Mouse (Mus musculus) forebrain, embryonic 16.5 days (tissue): Measurements from ENCODE around the gene Celf2. TPM values are rescaled to one million over a fixed set of nuclear protein-coding genes. Genes with fewer than 3 reads are reported as not detected.

Source experiments
- ATAC-seq: fragments of 200-750 bp; cut with Nextera tagmentation; 2 replicates; pipeline ENCODE4 v1.8.0; 2017; ENCODE audit warnings: mild to moderate bottlenecking, moderate library complexity
- H3K27ac ChIP-seq: fragments of 300-500 bp; sonication (generic); 2 replicates; pipeline ENCODE4 v1.5.1; 2014; ENCODE audit warnings: low read length, control low read depth
- H3K27me3 ChIP-seq: fragments of 300-500 bp; sonication (generic); replicated peaks from 2 replicates; pipeline ENCODE4 v1.6.1; 2014; ENCODE audit warnings: low read length; ENCODE audit not compliant: control insufficient read depth, insufficient read depth
- H3K36me3 ChIP-seq: fragments of 300-500 bp; sonication (generic); 2 replicates; pipeline ENCODE4 v1.6.1; 2014; ENCODE audit not compliant: control insufficient read depth, insufficient read depth
- H3K4me1 ChIP-seq: fragments of 300-500 bp; sonication (generic); replicated peaks from 2 replicates; pipeline ENCODE4 v1.6.1; 2014; ENCODE audit warnings: low read length; ENCODE audit not compliant: control insufficient read depth, insufficient read depth
- H3K4me2 ChIP-seq: fragments of 300-500 bp; sonication (generic); 2 replicates; pipeline ENCODE4 v1.6.1; 2014; ENCODE audit warnings: mild to moderate bottlenecking, low read length, control low read depth
- H3K4me3 ChIP-seq: fragments of 300-500 bp; sonication (generic); replicated peaks from 2 replicates; pipeline ENCODE4 v1.5.1; 2014; ENCODE audit warnings: mild to moderate bottlenecking, low read length, control low read depth
- H3K9ac ChIP-seq: fragments of 300-500 bp; sonication (generic); replicated peaks from 2 replicates; pipeline ENCODE4 v1.6.1; 2014; ENCODE audit warnings: low read depth, low read length, control low read depth
- H3K9me3 ChIP-seq: fragments of 300-500 bp; sonication (generic); 2 replicates; pipeline ENCODE4 v1.6.1; 2016; ENCODE audit warnings: low read length; ENCODE audit not compliant: control insufficient read depth
- WGBS: fragments of 180-500 bp; shearing (Covaris S2); extraction: QIAGEN DNeasy Blood & Tissue Kit; methylation state at CpG from one replicate; pipeline ENCODE4 v1.1.7; 2014; 5-methylcytosine and 5-hydroxymethylcytosine counted together
- polyA plus RNA-seq: library from polyadenylated mRNA; unstranded; fragments of >200 nt; fragmentation: Nextera tagmentation; extraction: Ambion mirVana; gene quantifications from 2 replicates; pipeline ENCODE4 v1.2.1, GENCODE M21; 2015

Gene Celf2
- polyA plus RNA-seq, 1 experiment from 2014 or later = 348 TPM

DNA sequence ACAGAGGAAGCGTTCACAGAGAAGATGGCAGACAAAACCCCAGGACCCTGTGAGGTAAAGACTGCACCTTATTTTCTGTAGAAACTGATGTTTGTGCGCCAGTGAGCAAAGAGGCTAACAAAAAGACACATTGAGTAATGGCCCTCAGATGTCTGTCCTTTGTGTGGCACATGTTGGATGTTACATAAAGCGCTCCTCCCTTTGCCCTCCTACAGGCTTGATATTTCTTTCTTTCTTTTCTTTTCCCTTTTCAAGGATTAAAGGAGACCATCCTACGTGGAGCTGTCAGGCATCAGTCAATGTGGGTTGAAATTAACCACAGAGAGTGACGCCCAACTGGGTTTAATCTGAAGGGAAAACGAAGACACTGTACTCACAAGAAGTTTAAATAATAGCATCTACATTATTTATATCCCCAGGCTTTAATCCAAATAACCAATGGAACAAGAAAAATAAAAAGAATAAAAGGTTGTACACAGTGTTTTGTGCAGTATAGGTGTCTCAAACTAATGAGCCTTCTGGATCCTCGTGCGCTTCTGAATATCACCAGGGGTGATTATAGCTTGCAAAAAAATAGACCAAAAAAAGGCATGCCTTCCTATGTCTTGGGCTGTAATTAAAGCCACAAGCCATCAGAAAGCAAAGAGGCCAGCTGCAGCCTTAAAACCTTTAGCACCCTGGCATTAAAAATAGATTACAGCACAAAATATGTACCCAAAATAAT lies 21.3 kb upstream of the Celf2 start:
- Histone ChIP-seq H3K27ac (peak overlapping the region; percentile 37; the same call in 1 of the 2 replicates), H3K4me1 (peaks cover 7% of the 10 kb centered on the region), H3K9me3 (no peaks in the 10 kb centered on the region), H3K4me2 (no peak overlapping the region), H3K4me3 (no peak overlapping the region), H3K9ac (0 out of 2 replicates have a peak overlapping the region, but pooled peaks have one; percentile 17), H3K27me3 (no peaks in the 10 kb centered on the region), H3K36me3 (no peaks in the 10 kb centered on the region)
- 17% methylated on average over 8 of the region's 8 CpGs for WGBS
- ATAC-seq = peak; percentile 74

DNA sequence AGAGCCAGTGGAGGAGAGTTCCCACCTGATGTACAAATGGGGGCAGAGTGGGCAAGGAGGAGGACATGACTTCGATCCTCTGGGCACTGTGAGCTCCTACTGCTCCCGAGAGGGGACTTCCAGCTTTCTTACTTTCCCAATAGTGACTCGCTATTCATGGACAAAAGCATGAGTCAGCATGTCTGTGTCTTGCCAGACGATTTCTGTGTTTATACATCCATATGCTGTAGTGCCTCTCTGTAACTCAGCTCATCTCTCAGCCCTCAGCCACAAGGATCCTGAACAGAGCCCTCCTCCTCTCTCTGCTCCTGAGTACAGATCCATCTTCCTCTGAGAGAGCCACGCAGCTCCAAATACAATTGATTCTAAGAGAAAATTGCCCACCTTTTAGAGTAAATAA lies 20.3 kb upstream of the Celf2 start:
- ATAC-seq = peak; percentile 45; the same call in 1 of the 2 replicates
- Histone ChIP-seq H3K36me3 (no peaks in the 10 kb centered on the region), H3K9me3 (no peaks in the 10 kb centered on the region), H3K27me3 (no peaks in the 10 kb centered on the region), H3K4me3 (no peak overlapping the region), H3K4me1 (peaks cover 7% of the 10 kb centered on the region), H3K4me2 (no peak overlapping the region), H3K9ac (no peak overlapping the region), H3K27ac (peak overlapping the region; percentile 12; the same call in 1 of the 2 replicates)
- WGBS = 39% methylated on average over 5 of the region's 5 CpGs

DNA sequence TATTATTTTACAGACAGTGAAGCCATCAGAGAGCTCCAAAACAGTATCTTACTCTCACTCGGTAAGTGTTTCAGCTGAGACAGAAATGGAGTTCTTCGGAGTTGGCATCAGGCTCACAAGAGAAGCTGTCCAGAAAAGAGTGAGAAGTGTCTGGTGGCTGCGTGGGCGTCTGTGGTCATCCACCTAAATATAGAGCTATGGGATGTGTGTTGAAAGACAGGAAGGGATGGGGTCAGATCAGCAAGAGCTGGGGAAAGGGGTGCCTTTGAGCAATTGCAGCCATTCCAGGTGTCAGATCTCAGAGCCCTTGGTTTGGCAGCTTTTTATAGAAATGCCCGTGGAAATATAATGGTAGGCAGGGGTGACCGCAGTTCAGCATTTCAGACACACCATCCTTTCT lies 17.3 kb upstream of the Celf2 start:
- ATAC-seq = no peak
- no peaks in the 10 kb centered on the region for H3K9me3 ChIP-seq
- no peaks in the 10 kb centered on the region for H3K36me3 ChIP-seq
- no peak overlapping the region for H3K9ac ChIP-seq
- peaks cover 7% of the 10 kb centered on the region for H3K4me1 ChIP-seq
- WGBS = 46% methylated on average over 6 of the region's 6 CpGs
- H3K27ac ChIP-seq = no peak overlapping the region
- no peaks in the 10 kb centered on the region for H3K27me3 ChIP-seq
- H3K4me2 ChIP-seq = no peak overlapping the region
- H3K4me3 ChIP-seq = no peak overlapping the region

DNA sequence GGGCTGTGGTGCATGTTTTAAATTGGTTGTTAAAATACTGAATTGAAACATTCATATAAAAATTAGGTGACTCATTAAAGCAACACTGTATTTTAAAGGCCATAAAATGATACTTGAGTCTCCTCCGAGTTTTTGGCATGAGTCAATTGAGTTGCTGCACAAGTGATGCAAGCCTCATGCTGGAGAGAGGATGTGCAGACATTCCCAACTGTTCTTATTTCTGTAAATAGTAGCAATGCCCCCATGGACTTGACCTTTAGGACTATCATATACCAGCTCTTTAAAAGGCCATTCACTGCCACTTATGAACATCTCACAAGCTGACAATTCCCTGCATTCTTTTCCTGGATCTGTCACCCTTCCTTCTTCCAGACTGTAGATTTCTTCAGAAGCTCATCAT lies 10.1 kb upstream of the Celf2 start:
- H3K4me3 ChIP-seq = no peak overlapping the region
- H3K27ac ChIP-seq = no peak overlapping the region
- H3K36me3 ChIP-seq = no peaks in the 10 kb centered on the region
- H3K9me3 ChIP-seq = no peaks in the 10 kb centered on the region
- 77% methylated on average over 1 of the region's 1 CpGs for WGBS
- H3K27me3 ChIP-seq = no peaks in the 10 kb centered on the region
- H3K9ac ChIP-seq = no peak overlapping the region
- no peak for ATAC-seq
- H3K4me1 ChIP-seq = no peaks in the 10 kb centered on the region
- H3K4me2 ChIP-seq = no peak overlapping the region

DNA sequence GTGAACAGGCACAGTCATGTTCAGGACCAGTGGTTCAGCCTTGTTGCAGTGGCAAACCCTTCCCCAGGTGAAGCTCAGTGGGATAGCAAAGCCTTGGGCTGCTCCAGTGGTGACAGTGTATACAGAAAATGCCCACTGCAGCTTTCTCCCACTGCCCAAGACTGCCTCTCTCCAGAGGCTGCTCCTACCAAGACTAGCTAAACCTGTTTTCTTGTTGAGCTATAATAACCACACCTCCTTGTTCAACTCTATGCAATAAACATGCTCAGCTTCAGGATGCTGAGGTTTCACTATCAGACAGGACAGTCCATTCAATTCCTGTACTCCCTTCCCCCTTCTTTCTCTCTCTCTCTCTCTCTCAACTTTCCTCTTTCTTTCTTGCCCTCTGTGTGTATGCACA lies 15.9 kb downstream of the Celf2 start:
- Histone ChIP-seq H3K9ac (no peak overlapping the region), H3K4me3 (no peak overlapping the region), H3K36me3 (no peaks in the 10 kb centered on the region), H3K9me3 (no peaks in the 10 kb centered on the region), H3K4me1 (no peaks in the 10 kb centered on the region), H3K27ac (no peak overlapping the region), H3K27me3 (no peaks in the 10 kb centered on the region), H3K4me2 (no peak overlapping the region)
- ATAC-seq = no peak

DNA sequence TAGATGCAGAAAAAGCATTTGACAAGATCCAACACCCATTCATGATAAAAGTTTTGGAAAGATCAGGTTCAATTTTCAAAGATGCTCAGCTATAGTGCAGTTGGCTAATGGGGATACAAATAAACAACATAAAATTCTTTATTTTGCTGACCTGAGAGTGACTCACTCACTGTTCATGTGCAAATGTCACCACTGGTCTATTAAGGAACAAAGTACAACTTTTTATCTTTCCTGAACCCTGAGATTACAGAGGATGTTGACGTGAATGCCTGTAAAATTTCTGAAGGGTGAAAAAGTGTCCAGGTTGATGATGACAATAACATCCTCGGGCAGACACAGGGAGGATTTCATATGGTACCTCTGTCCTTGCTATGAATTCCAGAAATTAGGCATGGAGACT lies 24.4 kb downstream of the Celf2 start:
- 84% methylated on average over 2 of the region's 2 CpGs for WGBS
- Histone ChIP-seq H3K27ac (no peak overlapping the region), H3K9ac (no peak overlapping the region), H3K4me1 (no peaks in the 10 kb centered on the region), H3K4me2 (no peak overlapping the region), H3K27me3 (no peaks in the 10 kb centered on the region), H3K4me3 (no peak overlapping the region), H3K36me3 (no peaks in the 10 kb centered on the region), H3K9me3 (no peaks in the 10 kb centered on the region)
- no peak for ATAC-seq

DNA sequence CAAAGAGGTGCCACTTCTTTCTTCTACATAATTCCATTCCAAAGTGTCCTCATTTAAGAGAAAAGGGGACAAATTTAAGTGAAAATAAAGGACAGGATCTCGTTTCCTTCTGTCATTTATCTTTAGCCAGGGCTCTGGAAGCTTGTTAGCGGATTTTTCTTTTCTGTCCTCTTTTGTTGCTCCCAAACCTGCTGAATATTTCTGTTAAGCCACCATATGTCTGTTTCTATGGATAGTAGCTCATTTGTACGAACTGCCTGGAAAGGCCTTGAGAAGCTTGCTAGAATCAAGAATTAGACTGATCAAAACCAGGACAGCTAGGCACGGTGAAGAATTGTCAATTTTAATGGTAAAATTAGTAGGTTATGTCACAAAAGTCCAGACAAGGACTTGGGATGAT lies 27.3 kb downstream of the Celf2 start:
- H3K27ac ChIP-seq = no peak overlapping the region; the same call in 1 of the 2 replicates
- no peak overlapping the region for H3K4me3 ChIP-seq
- no peaks in the 10 kb centered on the region for H3K27me3 ChIP-seq
- no peaks in the 10 kb centered on the region for H3K4me1 ChIP-seq
- no peak for ATAC-seq
- no peak overlapping the region for H3K9ac ChIP-seq
- 30% methylated on average over 4 of the region's 4 CpGs for WGBS
- H3K4me2 ChIP-seq = no peak overlapping the region
- no peaks in the 10 kb centered on the region for H3K9me3 ChIP-seq
- H3K36me3 ChIP-seq = no peaks in the 10 kb centered on the region

DNA sequence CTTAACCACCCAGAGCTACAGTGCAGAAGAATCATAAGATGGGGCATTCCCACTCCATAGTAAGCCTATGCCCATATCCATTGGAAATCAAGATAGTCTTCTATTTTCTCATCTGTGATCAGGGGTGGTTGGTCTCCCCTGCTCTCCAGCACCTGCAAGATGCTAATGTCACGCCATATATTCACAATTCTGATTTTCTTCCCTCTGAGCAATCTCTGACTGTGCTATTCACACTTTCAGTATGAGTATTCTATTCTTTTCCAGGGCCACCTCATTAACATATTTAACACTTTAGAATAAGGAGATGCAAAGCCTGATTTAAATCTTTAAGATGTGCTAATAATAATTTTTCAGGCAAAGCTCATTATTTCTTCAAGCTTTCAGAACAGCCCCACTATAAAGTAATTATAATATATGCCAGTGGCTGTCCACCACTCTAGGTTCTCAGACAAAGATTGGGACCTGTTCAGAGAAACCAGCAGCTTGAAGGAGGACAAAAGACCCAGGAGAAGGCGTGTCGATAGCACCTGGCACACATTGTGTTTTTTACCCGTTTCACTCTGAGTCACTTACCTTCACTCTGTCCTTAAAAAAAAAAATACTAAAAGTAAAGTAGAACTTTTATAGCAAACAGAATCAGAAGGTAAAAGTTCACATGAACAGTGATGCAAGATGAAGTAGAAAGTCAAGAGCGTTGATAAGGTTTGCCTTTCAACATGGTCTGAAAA lies 48.9 kb downstream of the Celf2 start:
- no peak for ATAC-seq
- H3K27ac ChIP-seq = no peak overlapping the region
- H3K9ac ChIP-seq = no peak overlapping the region
- H3K4me1 ChIP-seq = no peaks in the 10 kb centered on the region
- H3K9me3 ChIP-seq = no peaks in the 10 kb centered on the region
- 59% methylated on average over 5 of the region's 5 CpGs for WGBS
- H3K36me3 ChIP-seq = no peaks in the 10 kb centered on the region
- H3K27me3 ChIP-seq = no peaks in the 10 kb centered on the region
- H3K4me2 ChIP-seq = no peak overlapping the region
- H3K4me3 ChIP-seq = no peak overlapping the region

DNA sequence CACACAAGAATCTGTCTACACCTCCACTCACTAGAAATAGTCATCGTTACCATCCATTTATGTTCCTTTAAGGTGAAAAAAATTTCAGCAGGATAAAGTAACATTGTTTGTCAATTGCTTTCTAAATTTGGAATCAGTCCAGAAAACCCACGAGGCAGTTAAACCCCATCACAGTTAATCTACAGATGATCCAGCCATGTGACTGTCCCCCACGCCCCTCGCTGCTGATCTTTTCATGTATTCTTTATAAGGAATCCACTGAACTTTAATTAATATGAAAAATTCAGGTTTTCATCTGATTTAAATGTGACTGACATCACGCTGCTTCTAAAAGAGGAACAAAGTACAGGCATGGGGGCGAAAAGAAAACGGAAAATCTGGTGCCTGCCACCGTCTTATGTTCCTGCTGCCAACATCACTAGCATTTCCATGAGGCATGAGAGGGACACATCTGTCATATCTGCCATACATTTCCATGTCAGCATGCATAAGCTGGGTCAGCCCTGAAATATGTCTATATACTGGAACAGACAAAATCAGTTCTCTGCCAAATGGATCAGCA lies 70.6 kb downstream of the Celf2 start:
- H3K36me3 ChIP-seq = no peaks in the 10 kb centered on the region
- peak; percentile 58; the same call in 1 of the 2 replicates for ATAC-seq
- no peak overlapping the region for H3K9ac ChIP-seq
- WGBS = 32% methylated on average over 8 of the region's 8 CpGs
- peak overlapping the region; percentile 75 for H3K27ac ChIP-seq
- H3K4me1 ChIP-seq = peaks cover 6% of the 10 kb centered on the region; the same call in 1 of the 2 replicates
- no peaks in the 10 kb centered on the region for H3K9me3 ChIP-seq
- H3K27me3 ChIP-seq = no peaks in the 10 kb centered on the region
- no peak overlapping the region for H3K4me3 ChIP-seq
- H3K4me2 ChIP-seq = peak overlapping the region; percentile 16; the same call in 1 of the 2 replicates
